Mouse (Mus musculus) kidney, adult 2 months (tissue): ENCODE results near the gene Ubxn11. TPM values are rescaled to one million over a fixed set of nuclear protein-coding genes. Genes with fewer than 3 reads are reported as not detected.
"Not testable (repeated sequence)": the region's sequence is repeated elsewhere in the genome, so short reads cannot be mapped to it uniquely, and the experiment has no call there.

Experiments used
- DNase-seq: peaks from one replicate; pipeline ENCODE4 v3.0.0; 2021
- H3K27ac ChIP-seq: fragments of 200-500 bp; 2 replicates; pipeline ENCODE4 v1.5.1; 2012; ENCODE audit warnings: low read depth, low read length, control low read depth, inconsistent platforms; ENCODE audit not compliant: insufficient read depth
- H3K27me3 ChIP-seq: fragments of 200-500 bp; replicated peaks from 2 replicates; pipeline ENCODE4 v1.6.1; 2012; ENCODE audit warnings: mild to moderate bottlenecking, moderate library complexity, low read length, inconsistent platforms; ENCODE audit not compliant: control insufficient read depth, insufficient read depth
- H3K36me3 ChIP-seq: fragments of 200-500 bp; 2 replicates; pipeline ENCODE4 v1.6.1; 2012; ENCODE audit warnings: mild to moderate bottlenecking, moderate library complexity, low read length, inconsistent platforms; ENCODE audit not compliant: control insufficient read depth, insufficient read depth
- H3K4me1 ChIP-seq: fragments of 200-500 bp; 2 replicates; pipeline ENCODE4 v1.6.1; 2011; ENCODE audit warnings: low read length; ENCODE audit not compliant: control insufficient read depth, insufficient read depth
- H3K4me3 ChIP-seq: fragments of 200-500 bp; 2 replicates; pipeline ENCODE4 v1.5.1; 2011; ENCODE audit warnings: mild to moderate bottlenecking, low read depth, low read length, control low read depth; ENCODE audit not compliant: insufficient read depth
- CTCF ChIP-seq: fragments of 200-500 bp; conservative IDR thresholded peaks from 2 replicates; pipeline ENCODE4 v1.5.1; 2011; ENCODE audit warnings: low read depth, mild to moderate bottlenecking, control low read depth, low read length, moderate library complexity, mixed read lengths; ENCODE audit not compliant: insufficient read depth, insufficient read length
- POLR2A ChIP-seq: fragments of 200-500 bp; IDR thresholded peaks from one replicate; pipeline ENCODE4 v1.6.1; 2011; ENCODE audit warnings: low read depth, low read length, control low read depth
- WGBS: fragments of 180-500 bp; shearing (Covaris S2); methylation state at CpG from one replicate; pipeline ENCODE4 v1.1.7; 2018; 5-methylcytosine and 5-hydroxymethylcytosine counted together
- polyA plus RNA-seq: library from polyadenylated mRNA; depleted of rRNA; stranded (reverse); fragments of >200 nt; gene quantifications from 2 replicates; pipeline ENCODE4 v1.2.3, GENCODE M21; 2012

Ubxn11 gene
- polyA plus RNA-seq, 1 experiment, result 5.9 TPM

- no peaks in the 10 kb centered on the region for H3K27me3 ChIP-seq
- WGBS, result 52% methylated on average over 3 of the region's 3 CpGs
- peak; percentile 90 for DNase-seq
- TF ChIP-seq CTCF, result no peak
- peak; percentile 13 for TF ChIP-seq POLR2A
- H3K36me3 ChIP-seq, result peaks cover 5% of the 10 kb centered on the region; the same call in 1 of the 2 replicates
- peak overlapping the region; percentile 79 for H3K27ac ChIP-seq
- H3K4me3 ChIP-seq, result peak overlapping the region; percentile 20
- H3K4me1 ChIP-seq, result peaks cover 23% of the 10 kb centered on the region
Observed at GRCm38 (mm10) chr4:134154354-134154753, 52.0 kb downstream of the Ubxn11 start.

GRCm38 (mm10) chr4:134155531-134155930, 53.2 kb downstream of the Ubxn11 start:
- peaks cover 5% of the 10 kb centered on the region; the same call in 1 of the 2 replicates for H3K36me3 ChIP-seq
- no peak overlapping the region for H3K27ac ChIP-seq
- H3K4me3 ChIP-seq, result no peak overlapping the region
- no peak for DNase-seq
- no peaks in the 10 kb centered on the region for H3K27me3 ChIP-seq
- WGBS, result 89% methylated on average over 6 of the region's 6 CpGs
- H3K4me1 ChIP-seq, result peaks cover 23% of the 10 kb centered on the region
- TF ChIP-seq CTCF (no peak), POLR2A (no peak)

GRCm38 (mm10) chr4:134155961-134156465, 53.6 kb downstream of the Ubxn11 start:
- Histone ChIP-seq H3K27ac (no peak overlapping the region), H3K36me3 (peaks cover 5% of the 10 kb centered on the region; the same call in 1 of the 2 replicates), H3K27me3 (no peaks in the 10 kb centered on the region), H3K4me3 (no peak overlapping the region), H3K4me1 (peaks cover 23% of the 10 kb centered on the region)
- TF ChIP-seq CTCF (no peak), POLR2A (no peak)
- 90% methylated on average over 10 of the region's 10 CpGs for WGBS
- DNase-seq, result no peak

GRCm38 (mm10) chr4:134156744-134157143, 54.4 kb downstream of the Ubxn11 start:
- Histone ChIP-seq H3K4me3 (no peak overlapping the region), H3K4me1 (peaks cover 16% of the 10 kb centered on the region), H3K27me3 (no peaks in the 10 kb centered on the region), H3K36me3 (no peaks in the 10 kb centered on the region; the same call in 1 of the 2 replicates), H3K27ac (no peak overlapping the region)
- DNase-seq, result no peak
- WGBS, result 55% methylated on average over 8 of the region's 8 CpGs
- TF ChIP-seq CTCF (no peak), POLR2A (no peak)

GRCm38 (mm10) chr4:134157558-134157957, 55.2 kb downstream of the Ubxn11 start:
- Histone ChIP-seq H3K27me3 (no peaks in the 10 kb centered on the region), H3K27ac (no peak overlapping the region), H3K4me1 (peaks cover 14% of the 10 kb centered on the region), H3K36me3 (no peaks in the 10 kb centered on the region; the same call in 1 of the 2 replicates), H3K4me3 (no peak overlapping the region)
- WGBS, result 87% methylated on average over 2 of the region's 2 CpGs
- TF ChIP-seq POLR2A, result no peak
- TF ChIP-seq CTCF, result no peak
- DNase-seq, result no peak

GRCm38 (mm10) chr4:134158774-134159173, 56.4 kb downstream of the Ubxn11 start:
- TF ChIP-seq POLR2A, result no peak
- H3K36me3 ChIP-seq, result no peaks in the 10 kb centered on the region
- no peak for DNase-seq
- H3K27me3 ChIP-seq, result no peaks in the 10 kb centered on the region
- no peak overlapping the region for H3K4me3 ChIP-seq
- H3K27ac ChIP-seq, result peak overlapping the region; percentile 96
- 57% methylated on average over 6 of the region's 6 CpGs for WGBS
- peaks cover 14% of the 10 kb centered on the region for H3K4me1 ChIP-seq

GRCm38 (mm10) chr4:134160071-134160470, 57.7 kb downstream of the Ubxn11 start:
- Histone ChIP-seq H3K4me1 (peaks cover 14% of the 10 kb centered on the region), H3K4me3 (peak overlapping the region; percentile 59), H3K27ac (peak overlapping the region; percentile 55)
- WGBS, result 4% methylated on average over 30 of the region's 30 CpGs
- peak; percentile 66 for DNase-seq
- not testable (repeated sequence) for H3K36me3 ChIP-seq, H3K27me3 ChIP-seq

- TF ChIP-seq CTCF, result no peak
- no peak for TF ChIP-seq POLR2A
- Histone ChIP-seq H3K4me3 (0 out of 2 replicates have a peak overlapping the region, but pooled peaks have one; percentile 21), H3K36me3 (peaks cover 2% of the 10 kb centered on the region; the same call in 1 of the 2 replicates), H3K27me3 (no peaks in the 10 kb centered on the region), H3K27ac (peak overlapping the region; percentile 85), H3K4me1 (no peaks in the 10 kb centered on the region; the same call in 1 of the 2 replicates)
- WGBS, result 68% methylated on average over 6 of the region's 6 CpGs
- no peak for DNase-seq
Observed at GRCm38 (mm10) chr4:134164591-134164990, 62.2 kb downstream of the Ubxn11 start.
